ENCODE assay signal across 20 mouse cellular contexts in the genomic region with DNA sequence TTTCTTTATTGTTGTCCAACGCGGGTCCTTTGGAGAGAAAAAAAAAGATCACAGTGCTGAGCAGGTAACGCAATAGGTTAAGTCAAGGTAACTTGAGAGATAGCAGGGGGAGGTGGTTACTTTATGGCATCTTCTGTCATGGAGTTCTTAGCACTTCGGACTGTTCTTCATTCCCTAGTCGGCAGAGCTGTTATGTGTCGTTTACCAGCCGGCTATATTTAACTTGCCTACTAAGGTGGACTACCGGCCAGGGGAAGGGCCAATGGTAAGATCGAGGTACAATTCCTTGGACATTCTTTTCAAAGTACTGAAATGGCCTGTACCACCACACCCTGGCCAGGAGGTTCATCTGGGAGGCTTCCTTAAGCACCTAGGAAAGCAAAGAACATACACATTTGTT.
"Had no signal": no experiment of that assay in that cellular context is flagged by ENCODE, and none has a peak within 500 bp of the region (broad histone marks: within the 10 kb centered on the region; RNA-seq: fewer than 3 reads in every experiment).

No protein-coding gene starts in this region.

- H3K4me1 ChIP-seq: lung, embryonic 15.5 days; midbrain, embryonic 10.5 days; midbrain, embryonic 12.5 days; neural tube, embryonic 13.5 days; neural tube, embryonic 15.5 days; stomach, embryonic 15.5 days had no signal

- H3K4me3 ChIP-seq: lung, embryonic 15.5 days; midbrain, embryonic 10.5 days; midbrain, embryonic 12.5 days; myocyte; neural tube, embryonic 13.5 days; neural tube, embryonic 15.5 days; stomach, embryonic 15.5 days had no signal

- H3K36me3 ChIP-seq: midbrain, embryonic 10.5 days; midbrain, embryonic 12.5 days; neural tube, embryonic 15.5 days had no signal

- DNase-seq: liver, postnatal 0 days; lung, adult 2 months; lung, postnatal 14 days; lung, postnatal 4 days; midbrain, embryonic 14.5 days; retina, postnatal 1 day; right cerebral cortex, adult 18-20 months; right cerebral cortex, postnatal 25 days; right cerebral cortex, postnatal 4 days; thymus, adult 2 months; thymus, postnatal 25 days; thymus, postnatal 4 days had no signal

- H3K27ac ChIP-seq: lung, embryonic 15.5 days; midbrain, embryonic 10.5 days; midbrain, embryonic 12.5 days; neural tube, embryonic 13.5 days; neural tube, embryonic 15.5 days; stomach, embryonic 15.5 days; stomach, postnatal 0 days had no signal

- H3K27me3 ChIP-seq: lung, embryonic 15.5 days; midbrain, embryonic 12.5 days; neural tube, embryonic 13.5 days; neural tube, embryonic 15.5 days; stomach, embryonic 15.5 days had no signal
